Mouse (Mus musculus) mouse embryonic stem cell (cell line): Measurements from ENCODE around the gene Ppp2r5d.

Experiments
- in situ Hi-C, 2 experiments: fragments of 300-500 bp; cut with MboI; formaldehyde crosslinking; loops; 1 replicate in 1 of 2; 3 replicates in 1 of 2; pipeline ENCODE4 v1.14.3; 2019 to 2020; ENCODE audit warnings: low sequenced_read_pairs in 2 of 2, low pct_unique_long_range_greater_than_20kb in 1 of 2, mixed read lengths in 1 of 2; ENCODE audit not compliant: unreplicated experiment in 1 of 2

Gene Ppp2r5d

GRCm38 (mm10) chr17:46698515-46698914 is 6.4 kb downstream of the Ppp2r5d start:
- in situ Hi-C loops: no loop called here

- in situ Hi-C loops: no loop called here
Measured at GRCm38 (mm10) chr17:46694517-46695063, 10.3 kb downstream of the Ppp2r5d start.

- in situ Hi-C loops: no loop called here
Measured at GRCm38 (mm10) chr17:46691390-46691789, 13.5 kb downstream of the Ppp2r5d start.

GRCm38 (mm10) chr17:46690665-46691064 is 14.2 kb downstream of the Ppp2r5d start:
- in situ Hi-C loops: no loop called here

GRCm38 (mm10) chr17:46685913-46686312 is 19.0 kb downstream of the Ppp2r5d start:
- in situ Hi-C loops: no loop called here

- in situ Hi-C loops: no loop called here
Measured at GRCm38 (mm10) chr17:46682654-46683389, 22.1 kb downstream of the Ppp2r5d start.

- in situ Hi-C loops: no loop called here
Measured at GRCm38 (mm10) chr17:46681466-46682118, 23.3 kb downstream of the Ppp2r5d start.

- in situ Hi-C loops: no loop called here
Measured at GRCm38 (mm10) chr17:46680760-46681373, 24.0 kb downstream of the Ppp2r5d start, which contains the start of gene Klhdc3. Gene Klhdc3 (minus strand): TSS chr17:46680914.

GRCm38 (mm10) chr17:46679843-46680759 is 24.8 kb downstream of the Ppp2r5d start:
- in situ Hi-C loops: no loop called here

GRCm38 (mm10) chr17:46678911-46679310 is 26.0 kb downstream of the Ppp2r5d start:
- in situ Hi-C loops: no loop called here

GRCm38 (mm10) chr17:46678416-46678815 is 26.5 kb downstream of the Ppp2r5d start, which contains the start of gene Mea1:
Gene Mea1 (plus strand): TSS chr17:46678793.
- in situ Hi-C loops: no loop called here

GRCm38 (mm10) chr17:46674530-46675283 is 30.2 kb downstream of the Ppp2r5d start:
- in situ Hi-C loops: no loop called here

- in situ Hi-C loops: no loop called here
Measured at GRCm38 (mm10) chr17:46673850-46674529, 30.9 kb downstream of the Ppp2r5d start, which contains the start of gene Rrp36. Gene Rrp36 (minus strand): TSS chr17:46674352.

- in situ Hi-C loops: no loop called here
Measured at GRCm38 (mm10) chr17:46669911-46670310, 35.0 kb downstream of the Ppp2r5d start.

GRCm38 (mm10) chr17:46667712-46668111 is 37.2 kb downstream of the Ppp2r5d start:
- in situ Hi-C loops: no loop called here

GRCm38 (mm10) chr17:46662730-46663129 is 42.2 kb downstream of the Ppp2r5d start:
- in situ Hi-C loops: no loop called here

GRCm38 (mm10) chr17:46661981-46662380 is 42.9 kb downstream of the Ppp2r5d start:
- in situ Hi-C loops: no loop called here
